Mouse (Mus musculus) urinary bladder, postnatal 10 days (tissue): ENCODE measurements around the gene Cypt14.
"Not testable (repeated sequence)": the region's sequence is repeated elsewhere in the genome, so short reads cannot be mapped to it uniquely, and the experiment has no call there.

Experiments used
- DNase-seq: peaks from one replicate; pipeline ENCODE4 v3.0.0; 2022; ENCODE audit warnings: low spot score

Cypt14 gene

GRCm38 (mm10) chrX:39863504-39863903, at the start of gene Cypt14:
Gene Cypt14, minus strand, starts transcription at chrX:39863604.
- DNase-seq, result not testable (repeated sequence)
